Mouse (Mus musculus) cerebellum, adult 2 months (tissue): ENCODE data around the gene Lsm14b. TPM values are rescaled to one million over a fixed set of nuclear protein-coding genes. Genes with fewer than 3 reads are reported as not detected.

Experiments used
- DNase-seq, 2 experiments: peaks; one replicate each; pipeline ENCODE4 v3.0.0; 2021
- H3K27ac ChIP-seq: fragments of 200-500 bp; 2 replicates; pipeline ENCODE4 v1.5.1; 2012; ENCODE audit warnings: low read length, control low read depth, inconsistent platforms; ENCODE audit not compliant: insufficient read depth
- H3K27me3 ChIP-seq: fragments of 200-500 bp; 2 replicates; pipeline ENCODE4 v1.6.1; 2012; ENCODE audit warnings: inconsistent platforms, mild to moderate bottlenecking, low read length, moderate library complexity; ENCODE audit not compliant: control insufficient read depth, insufficient read depth
- H3K4me1 ChIP-seq: fragments of 200-500 bp; 2 replicates; pipeline ENCODE4 v1.6.1; 2011; ENCODE audit warnings: low read length; ENCODE audit not compliant: control insufficient read depth, insufficient read depth
- H3K4me3 ChIP-seq: fragments of 200-500 bp; replicated peaks from 2 replicates; pipeline ENCODE3; 2011; ENCODE audit warnings: mild to moderate bottlenecking, low read depth, low read length, control low read depth; ENCODE audit not compliant: insufficient read depth
- CTCF ChIP-seq: fragments of 200-500 bp; IDR thresholded peaks from 2 replicates; pipeline ENCODE4 v1.5.1; 2011; ENCODE audit warnings: low read depth, mild to moderate bottlenecking, control low read depth, low read length, moderate library complexity, borderline replicate concordance; ENCODE audit not compliant: insufficient read depth
- POLR2A ChIP-seq: fragments of 200-500 bp; IDR thresholded peaks from 2 replicates; pipeline ENCODE4 v1.6.1; 2011; ENCODE audit warnings: low read length, control low read depth, borderline replicate concordance; ENCODE audit not compliant: insufficient read depth
- WGBS: fragments of 180-500 bp; shearing (Covaris S2); methylation state at CpG from one replicate; pipeline ENCODE4 v1.1.7; 2018; 5-methylcytosine and 5-hydroxymethylcytosine counted together
- polyA plus RNA-seq: library from polyadenylated mRNA; depleted of rRNA; stranded (reverse); fragments of >200 nt; gene quantifications from 2 replicates; pipeline ENCODE4 v1.2.3, GENCODE M21; 2012

The Lsm14b gene
- polyA plus RNA-seq, 1 experiment = 79.3 TPM

DNA sequence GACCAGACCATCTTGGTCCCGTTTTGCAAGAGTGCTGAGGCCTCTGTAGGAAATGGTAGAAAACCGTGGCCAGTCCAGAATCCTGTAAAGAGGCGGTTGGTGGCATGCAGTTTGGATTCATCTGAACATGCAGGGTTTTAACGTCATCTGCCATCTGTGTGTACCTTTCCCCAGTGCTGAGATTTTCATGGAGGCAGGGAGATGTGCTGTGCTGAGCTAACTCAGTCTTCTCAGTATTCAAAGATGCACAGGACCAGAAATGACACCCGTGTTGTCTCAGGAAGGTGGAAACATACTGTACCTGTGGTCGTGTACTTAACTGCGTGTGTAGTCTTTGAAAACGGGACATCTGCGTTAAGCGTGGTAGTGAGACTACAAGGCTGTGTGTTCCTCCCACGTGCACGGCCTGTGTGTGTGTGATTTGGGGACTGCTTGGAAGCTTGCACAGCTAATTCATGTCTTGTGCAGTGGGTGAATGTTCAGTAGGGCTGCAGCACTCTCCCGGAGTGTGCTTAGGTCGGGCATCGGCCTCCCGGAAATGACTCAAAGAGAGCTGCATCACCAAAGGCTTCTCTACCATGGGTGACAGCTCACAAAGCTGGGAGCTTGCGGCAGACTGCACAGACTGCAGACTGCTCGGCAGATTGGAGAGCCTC is 23.3 kb downstream of the Lsm14b start:
- DNase-seq = no peak
- Histone ChIP-seq H3K27me3 (no peaks in the 10 kb centered on the region), H3K27ac (no peak overlapping the region), H3K4me3 (no peak overlapping the region), H3K4me1 (peaks cover 23% of the 10 kb centered on the region)
- no peak for TF ChIP-seq CTCF
- TF ChIP-seq POLR2A = no peak
- 83% methylated on average over 18 of the region's 18 CpGs for WGBS

DNA sequence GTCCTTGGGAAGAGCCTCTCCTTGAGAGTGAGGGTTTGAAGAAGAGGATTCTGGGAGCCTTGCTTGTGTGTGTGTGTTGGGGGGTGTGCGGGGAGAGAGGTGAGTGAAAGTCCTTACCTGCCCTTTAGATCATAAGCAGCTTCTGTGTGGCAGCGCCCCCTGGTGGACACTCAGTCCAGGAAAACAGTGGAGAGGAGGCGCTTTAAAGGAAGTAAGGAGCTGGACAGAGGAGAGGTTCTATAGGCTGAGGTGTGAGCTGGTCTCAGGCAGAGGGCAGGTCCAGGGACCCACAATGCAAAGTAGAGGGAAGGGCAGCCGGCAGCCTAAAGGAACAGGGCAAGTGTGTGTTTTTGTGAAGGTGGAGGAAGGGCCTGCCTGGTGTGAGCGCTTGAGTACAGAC is 26.2 kb downstream of the Lsm14b start:
- no peak overlapping the region for H3K4me3 ChIP-seq
- WGBS = 25% methylated on average over 5 of the region's 5 CpGs
- no peaks in the 10 kb centered on the region for H3K27me3 ChIP-seq
- peaks cover 12% of the 10 kb centered on the region for H3K4me1 ChIP-seq
- TF ChIP-seq CTCF (peak; percentile 89), POLR2A (no peak)
- peak; percentile 82 to 90 for DNase-seq
- no peak overlapping the region for H3K27ac ChIP-seq

DNA sequence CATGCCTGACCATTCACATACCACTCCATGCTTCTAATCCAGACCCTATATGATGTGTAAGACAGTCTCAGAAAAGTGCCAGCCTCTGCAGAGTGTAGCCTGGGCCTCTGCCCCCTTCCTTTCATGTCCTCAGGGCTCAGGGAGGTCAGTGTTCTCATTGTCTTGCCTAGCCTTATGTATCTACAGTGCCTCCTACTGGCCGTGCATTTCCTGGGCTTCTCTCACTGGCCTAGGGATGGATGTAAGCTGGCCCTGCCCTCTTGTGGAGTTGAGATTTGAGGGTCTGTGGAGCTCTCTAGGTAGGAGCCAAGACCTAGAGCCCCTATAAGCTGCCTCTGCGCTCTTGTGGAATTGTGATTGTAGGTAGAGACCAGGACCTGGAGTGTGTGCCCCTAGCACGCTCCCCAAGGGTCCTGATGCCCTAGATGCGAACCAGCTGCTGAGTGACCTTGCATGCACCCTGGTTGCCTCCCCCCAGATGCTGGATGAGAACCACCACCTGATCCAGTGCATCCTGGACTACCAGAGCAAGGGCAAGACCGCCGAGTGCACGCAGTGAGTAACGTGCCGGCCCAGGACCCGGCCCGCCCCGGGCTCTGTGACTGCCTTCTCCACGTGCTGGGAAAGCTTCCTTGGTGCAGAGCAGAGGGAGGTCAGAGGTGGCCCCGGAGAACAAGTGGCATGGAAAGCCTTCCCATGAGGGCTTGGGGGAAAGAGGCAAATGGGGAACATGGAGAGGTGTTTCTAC is 27.4 kb downstream of the Lsm14b start:
- 91% methylated on average over 14 of the region's 14 CpGs for WGBS
- Histone ChIP-seq H3K4me1 (peaks cover 12% of the 10 kb centered on the region), H3K27me3 (no peaks in the 10 kb centered on the region), H3K4me3 (no peak overlapping the region), H3K27ac (no peak overlapping the region)
- TF ChIP-seq POLR2A (no peak), CTCF (peak; percentile 37; the same call in 1 of the 2 replicates)
- no peak for DNase-seq

DNA sequence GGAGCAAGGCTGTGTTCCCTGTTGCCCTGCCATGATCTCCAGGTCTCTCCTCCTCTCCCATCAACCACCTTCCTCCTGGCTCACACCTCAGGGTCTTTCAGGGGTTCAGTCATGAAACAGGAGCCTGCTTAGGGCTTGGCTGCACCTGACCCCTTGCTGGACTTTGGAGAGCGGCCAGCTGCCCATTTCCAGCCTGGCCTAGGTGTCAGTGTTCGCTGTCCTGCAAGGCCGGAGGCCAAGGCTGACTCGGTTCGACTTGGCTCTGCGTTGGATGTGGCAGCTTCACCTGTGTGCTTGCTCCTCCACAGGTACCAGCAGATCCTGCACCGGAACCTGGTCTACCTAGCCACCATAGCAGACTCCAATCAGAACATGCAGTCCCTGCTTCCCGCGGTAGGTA is 28.2 kb downstream of the Lsm14b start:
- Histone ChIP-seq H3K27me3 (no peaks in the 10 kb centered on the region), H3K4me1 (peaks cover 12% of the 10 kb centered on the region), H3K27ac (no peak overlapping the region), H3K4me3 (no peak overlapping the region)
- 61% methylated on average over 9 of the region's 9 CpGs for WGBS
- no peak for DNase-seq
- TF ChIP-seq CTCF = no peak
- TF ChIP-seq POLR2A = no peak

DNA sequence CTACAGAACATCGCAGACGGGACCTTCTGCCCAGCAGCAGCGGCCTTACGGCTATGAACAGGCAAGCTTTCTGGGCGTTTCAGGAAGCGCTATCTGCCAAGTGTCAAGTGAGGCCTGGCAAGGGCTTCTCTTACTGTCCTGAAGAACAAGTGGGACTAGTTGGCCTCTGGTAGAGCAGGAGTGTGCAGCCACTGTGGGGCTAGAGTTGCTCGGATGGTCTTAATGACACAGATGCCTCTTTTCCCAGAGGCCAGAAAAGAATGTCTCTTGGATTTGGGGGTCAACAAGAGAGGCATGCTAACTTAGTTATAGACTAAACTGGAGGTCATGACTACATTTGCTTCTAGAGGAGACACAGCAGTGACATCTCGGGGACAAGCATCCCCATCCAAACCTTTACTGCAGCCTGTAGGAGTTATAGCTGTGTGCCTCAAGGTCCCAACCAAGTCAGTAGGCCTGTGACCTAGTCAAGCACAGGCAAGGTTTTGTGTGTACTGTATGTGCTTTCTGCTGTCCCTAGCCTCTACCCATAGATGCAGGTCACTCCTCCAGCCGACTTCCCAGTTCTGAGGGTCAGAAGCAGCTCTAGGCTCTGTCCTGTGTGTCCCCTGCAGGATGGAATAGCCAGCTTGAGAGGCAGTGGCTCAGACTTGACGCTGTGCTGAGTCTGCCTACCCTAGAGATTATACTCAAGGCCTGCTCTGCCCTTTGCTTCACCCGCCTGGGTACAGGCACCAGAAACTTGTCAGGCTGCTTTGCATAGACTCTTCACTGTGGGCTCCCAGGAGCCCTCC is 38.7 kb downstream of the Lsm14b start:
- WGBS = 91% methylated on average over 11 of the region's 11 CpGs
- no peaks in the 10 kb centered on the region for H3K4me1 ChIP-seq
- H3K27me3 ChIP-seq = no peaks in the 10 kb centered on the region
- H3K4me3 ChIP-seq = no peak overlapping the region
- H3K27ac ChIP-seq = no peak overlapping the region
- no peak for DNase-seq
- TF ChIP-seq POLR2A (no peak), CTCF (no peak)

DNA sequence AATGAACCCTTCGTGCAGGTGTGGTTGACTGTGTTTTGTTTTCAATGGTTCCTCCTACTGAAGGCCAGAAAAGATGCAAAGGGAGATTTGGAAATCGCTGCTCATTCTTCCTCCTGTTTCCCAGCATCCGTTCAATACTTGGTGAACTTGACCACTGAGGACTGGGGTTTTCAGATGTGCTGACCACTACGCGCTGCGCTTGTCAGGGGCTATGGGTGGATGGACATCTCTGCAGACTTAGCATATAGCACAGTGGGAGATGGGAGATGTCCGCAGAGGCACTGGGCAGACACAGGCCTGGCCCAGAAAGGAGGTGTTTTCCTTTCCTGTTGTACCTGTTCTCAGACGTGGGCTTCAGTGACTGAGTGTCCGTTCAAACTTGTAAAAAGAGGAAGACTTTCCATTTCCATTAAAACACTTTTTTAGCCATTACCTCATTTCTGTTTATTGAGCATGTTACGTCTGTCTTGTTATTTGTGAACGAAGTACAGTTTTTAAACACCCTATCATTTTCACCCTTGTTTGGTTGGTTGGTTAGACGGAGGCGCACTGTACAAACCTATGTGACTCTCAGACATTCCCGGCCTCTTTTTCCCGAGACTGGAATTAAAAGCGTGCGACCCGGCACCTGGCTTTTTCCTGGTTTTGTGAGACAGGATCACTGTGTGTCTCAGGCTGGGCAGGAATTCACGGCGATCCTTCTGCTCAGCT is 45.1 kb downstream of the Lsm14b start:
- no peak for DNase-seq
- peaks cover 4% of the 10 kb centered on the region for H3K4me1 ChIP-seq
- 32% methylated on average over 20 of the region's 20 CpGs for WGBS
- no peak for TF ChIP-seq POLR2A
- no peak for TF ChIP-seq CTCF
- H3K27me3 ChIP-seq = no peaks in the 10 kb centered on the region
- H3K4me3 ChIP-seq = peak overlapping the region; percentile 71
- no peak overlapping the region for H3K27ac ChIP-seq
